Mouse (Mus musculus): Measurements from ENCODE around the gene 3110009E18Rik.

Gene 3110009E18Rik

GRCm38 (mm10) chr1:120101227-120101609, 19.8 kb upstream of the 3110009E18Rik start:
- DNase-seq (ENCODE audit: low spot score in 2 of 2) = no peak

GRCm38 (mm10) chr1:120105556-120105959, 15.4 kb upstream of the 3110009E18Rik start:
- no peak for DNase-seq (ENCODE audit: low spot score in 2 of 2)

- no peak for DNase-seq (ENCODE audit: low spot score in 2 of 2)
Measured at GRCm38 (mm10) chr1:120109741-120110432, 11.1 kb upstream of the 3110009E18Rik start.

DNA sequence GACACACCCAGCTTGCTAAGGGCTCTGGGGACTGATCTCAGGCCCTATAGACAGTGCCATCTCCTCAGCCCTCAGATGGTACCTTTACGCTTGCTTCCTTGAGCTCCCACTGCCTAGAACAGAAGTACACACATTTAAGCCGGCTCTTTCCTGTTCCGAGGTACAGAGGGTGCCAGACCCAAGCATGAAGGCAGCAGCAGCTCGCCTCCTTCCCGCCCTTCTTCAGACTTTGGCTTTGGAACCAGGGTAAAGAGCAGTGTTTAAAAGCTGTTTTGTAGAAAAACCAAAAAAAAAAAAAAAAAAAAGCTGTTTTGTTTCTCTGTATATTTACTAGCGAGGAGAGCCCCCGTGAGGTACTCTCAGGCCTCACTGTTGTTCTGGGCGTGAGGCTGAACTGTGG, 9.2 kb upstream of the 3110009E18Rik start:
- DNase-seq (ENCODE audit: low spot score in 2 of 2) = no peak

GRCm38 (mm10) chr1:120112251-120113187, 8.5 kb upstream of the 3110009E18Rik start:
- no peak for DNase-seq (ENCODE audit: low spot score in 2 of 2)

- no peak for DNase-seq (ENCODE audit: low spot score in 2 of 2)
Measured at GRCm38 (mm10) chr1:120115671-120116081, 5.3 kb upstream of the 3110009E18Rik start.

GRCm38 (mm10) chr1:120116106-120116505, 4.9 kb upstream of the 3110009E18Rik start:
- no peak for DNase-seq (ENCODE audit: low spot score in 2 of 2)

DNA sequence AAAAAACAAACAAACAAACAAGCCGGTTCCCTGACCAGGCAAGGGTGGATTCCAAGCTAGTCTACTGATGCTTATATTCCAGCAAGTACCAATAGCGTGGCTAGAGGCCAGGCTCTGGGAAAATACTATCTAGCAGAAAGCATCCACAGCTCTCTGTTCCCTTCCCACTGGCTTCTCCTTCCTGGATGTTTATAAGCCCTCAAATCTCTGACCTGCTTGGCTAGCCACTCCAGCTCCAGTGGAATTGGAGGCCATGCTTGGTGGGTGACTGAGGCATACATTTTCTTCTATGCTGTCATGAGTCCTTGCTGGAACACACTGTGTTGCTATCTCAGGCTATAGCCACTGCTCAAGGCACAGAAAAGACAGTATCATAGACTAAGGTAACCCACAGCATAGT, 2.1 kb upstream of the 3110009E18Rik start:
- DNase-seq (ENCODE audit: low spot score in 2 of 2) = no peak

- DNase-seq (ENCODE audit: low spot score in 2 of 2) = no peak
Measured at GRCm38 (mm10) chr1:120119389-120119788, 1.6 kb upstream of the 3110009E18Rik start.

DNA sequence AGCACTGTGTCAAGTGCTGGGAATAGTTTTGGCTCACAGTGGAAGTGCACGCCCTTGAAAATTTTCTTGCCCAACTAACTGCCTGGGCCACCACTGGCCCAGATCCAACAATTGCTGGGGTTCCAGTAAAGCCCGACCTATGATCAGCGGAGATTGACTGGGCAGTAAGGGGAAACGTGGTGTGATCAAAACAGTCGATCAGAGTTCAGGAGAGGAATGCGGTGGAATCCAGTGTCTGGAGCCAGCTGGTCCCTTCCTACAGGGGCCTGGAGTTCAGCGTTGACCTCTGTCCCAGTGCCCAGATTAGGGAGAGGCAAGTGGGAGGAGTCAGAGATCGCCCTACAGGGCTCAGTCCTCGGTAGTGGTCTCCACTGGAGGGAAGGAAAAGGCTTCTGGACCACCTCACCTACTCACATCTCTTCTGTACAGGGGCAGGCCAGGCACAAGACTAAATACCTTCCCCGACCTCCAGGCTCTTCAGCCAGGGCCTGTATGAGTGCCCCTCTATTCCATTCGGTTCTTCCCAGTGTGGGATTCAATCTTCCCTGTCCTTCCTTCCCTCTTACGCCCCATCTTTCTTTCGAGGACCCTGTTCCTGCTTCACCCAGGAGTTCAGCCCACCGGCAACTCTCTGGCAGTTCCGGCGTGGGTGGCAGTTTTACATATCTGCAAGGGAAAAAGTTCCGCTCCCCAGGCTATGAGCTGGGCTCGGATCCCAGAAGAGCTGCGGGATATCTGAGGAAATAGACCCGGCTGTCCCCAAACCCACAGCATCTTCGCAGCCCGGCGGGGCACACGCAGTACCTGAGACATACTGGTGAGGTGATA, 632 bp upstream of the 3110009E18Rik start:
- no peak for DNase-seq (ENCODE audit: low spot score in 2 of 2)

- DNase-seq (ENCODE audit: low spot score in 2 of 2) = no peak
Measured at GRCm38 (mm10) chr1:120121930-120122530, 1.0 kb downstream of the 3110009E18Rik start.

DNA sequence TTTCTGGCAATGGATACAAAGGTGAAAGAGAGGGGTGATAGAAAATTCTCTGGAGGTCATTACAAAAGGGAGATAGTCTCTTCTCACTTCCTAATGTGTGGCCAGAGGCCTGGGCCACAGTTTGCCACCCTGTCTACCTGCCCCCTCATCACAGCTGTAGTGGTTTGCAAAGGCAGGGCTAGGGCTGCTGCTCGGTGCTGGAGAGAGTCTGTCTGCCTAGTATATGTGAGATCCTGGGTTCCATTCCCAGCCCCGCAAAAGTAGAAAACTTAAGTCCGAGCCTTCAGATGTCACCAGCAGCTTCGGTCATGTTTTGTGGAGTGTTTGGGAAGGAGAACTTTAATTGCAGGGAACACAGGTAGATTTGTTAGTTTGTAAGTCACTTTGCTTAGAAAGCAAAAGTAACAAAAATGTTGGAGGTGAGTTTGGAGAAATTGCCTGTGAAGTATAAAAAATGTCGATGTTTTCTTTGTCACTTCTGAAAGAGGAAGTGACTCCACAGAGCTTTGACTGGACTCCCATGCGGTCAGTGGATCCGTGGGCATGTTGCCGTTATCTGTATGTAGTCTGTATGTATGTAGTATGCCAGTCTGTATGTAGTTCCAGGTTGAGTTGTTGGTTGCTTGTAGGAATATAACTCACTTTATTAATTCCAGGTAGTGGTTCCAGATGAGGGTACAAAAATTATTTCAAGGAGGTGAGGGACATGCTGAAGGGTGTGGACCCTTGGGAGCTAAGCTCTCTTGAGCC, 1.8 kb downstream of the 3110009E18Rik start:
- no peak for DNase-seq (ENCODE audit: low spot score in 2 of 2)

DNA sequence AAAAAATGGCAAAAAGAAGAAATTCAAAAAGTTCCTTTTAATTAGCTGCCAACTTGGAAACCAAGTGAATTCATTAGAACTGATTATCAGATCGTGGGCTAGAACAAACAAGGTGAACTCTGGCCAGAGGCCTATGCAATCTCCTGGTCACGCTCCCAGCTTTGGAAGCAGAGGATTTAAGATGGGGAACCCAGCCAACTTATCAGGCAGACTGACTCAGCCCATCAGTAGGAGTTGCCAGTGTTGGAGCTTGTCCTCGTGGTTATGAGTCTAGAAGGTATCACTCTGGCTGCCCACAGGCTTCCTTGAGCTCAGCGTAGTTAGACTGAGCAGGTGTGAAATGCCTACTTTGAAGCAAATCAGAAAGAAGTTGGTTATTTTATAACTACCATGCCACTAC, 3.9 kb downstream of the 3110009E18Rik start:
- DNase-seq (ENCODE audit: low spot score in 2 of 2) = no peak

DNA sequence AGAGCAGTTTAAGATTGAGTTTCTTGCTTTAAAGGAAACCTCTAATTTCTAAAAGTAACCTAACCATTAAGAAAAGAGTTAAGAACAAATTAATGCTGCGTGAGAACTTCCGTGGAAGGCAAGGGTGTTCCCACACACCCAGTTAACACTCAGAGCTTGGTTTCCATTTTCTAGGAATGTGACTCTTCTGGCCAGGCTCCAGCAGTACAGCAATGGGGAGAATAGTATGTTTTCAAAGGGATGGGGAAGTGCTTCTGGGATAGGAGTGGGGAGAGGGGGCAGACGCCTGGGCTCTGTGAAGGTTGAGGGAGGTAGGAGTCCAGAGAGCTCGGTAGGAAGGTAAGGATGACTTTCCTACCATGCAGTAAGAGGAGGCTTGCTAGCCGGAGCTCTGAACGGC, 4.5 kb downstream of the 3110009E18Rik start:
- no peak for DNase-seq (ENCODE audit: low spot score in 2 of 2)

DNA sequence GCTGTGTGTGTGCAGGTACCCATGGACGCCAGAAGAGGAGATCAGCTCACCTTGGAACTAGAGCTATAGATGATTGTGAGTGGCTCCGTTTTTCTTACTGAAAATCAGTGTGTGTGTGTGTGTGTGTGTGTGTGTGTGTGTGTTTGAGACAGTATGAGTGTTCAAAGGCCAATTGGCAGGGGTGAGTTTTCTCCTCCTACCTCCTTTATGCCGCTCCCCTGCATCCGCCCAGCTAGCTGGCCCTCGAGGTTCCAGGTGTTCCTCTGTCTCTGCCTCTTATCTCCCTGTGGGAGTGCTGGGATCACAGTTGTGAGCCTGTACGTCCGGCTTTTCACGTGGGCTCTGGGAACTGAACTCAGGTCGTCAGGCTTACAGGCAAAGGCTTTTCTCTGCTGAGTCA, 5.3 kb downstream of the 3110009E18Rik start:
- no peak for DNase-seq (ENCODE audit: low spot score in 2 of 2)

DNA sequence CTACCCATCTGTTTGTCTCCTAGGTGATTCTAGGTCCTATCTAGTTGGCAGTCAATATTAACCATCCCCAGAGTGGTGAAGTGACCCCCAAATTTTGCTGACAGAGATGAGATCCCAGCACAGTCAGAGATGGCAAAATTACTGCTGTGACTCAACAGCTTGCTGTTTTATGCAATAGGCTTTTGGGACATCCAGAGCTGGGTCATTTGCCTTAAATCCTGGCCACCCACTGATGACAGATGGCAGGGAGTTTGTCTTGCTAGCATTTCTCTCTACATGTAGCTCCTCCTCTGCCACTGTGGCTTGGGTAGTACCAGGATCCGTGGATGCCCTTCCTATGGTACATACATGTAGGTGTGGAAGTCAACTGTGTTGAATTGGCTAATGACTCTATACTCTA, 11.4 kb downstream of the 3110009E18Rik start:
- DNase-seq (ENCODE audit: low spot score in 2 of 2) = no peak

- no peak for DNase-seq (ENCODE audit: low spot score in 2 of 2)
Measured at GRCm38 (mm10) chr1:120135934-120136786, 15.2 kb downstream of the 3110009E18Rik start.

- DNase-seq (ENCODE audit: low spot score in 2 of 2) = no peak
Measured at GRCm38 (mm10) chr1:120138923-120139540, 18.0 kb downstream of the 3110009E18Rik start.

GRCm38 (mm10) chr1:120140144-120140693, 19.2 kb downstream of the 3110009E18Rik start:
- no peak for DNase-seq (ENCODE audit: low spot score in 2 of 2)
